Mouse (Mus musculus): ENCODE data around the gene Lyar.

Gene Lyar

GRCm38 (mm10) chr5:38220328-38220912 lies at the start of gene Lyar, which contains the start of gene Zbtb49:
Lyar (plus strand) TSS chr5:38220470.
Zbtb49 (minus strand) TSS chr5:38220457.
- ATAC-seq (ENCODE audit: insufficient number of reproducible peaks, low FRiP score, low TSS enrichment) = peak; percentile 80

GRCm38 (mm10) chr5:38173766-38174165 lies 46.5 kb upstream of the Lyar start:
- no peak for ATAC-seq (ENCODE audit: insufficient number of reproducible peaks, low FRiP score, low TSS enrichment)

GRCm38 (mm10) chr5:38174256-38174912 lies 45.9 kb upstream of the Lyar start:
- ATAC-seq (ENCODE audit: insufficient number of reproducible peaks, low FRiP score, low TSS enrichment) = no peak

GRCm38 (mm10) chr5:38184688-38185285 lies 35.5 kb upstream of the Lyar start:
- no peak for ATAC-seq (ENCODE audit: insufficient number of reproducible peaks, low FRiP score, low TSS enrichment)

GRCm38 (mm10) chr5:38187006-38187405 lies 33.3 kb upstream of the Lyar start:
- ATAC-seq (ENCODE audit: insufficient number of reproducible peaks, low FRiP score, low TSS enrichment) = no peak

GRCm38 (mm10) chr5:38190907-38191306 lies 29.4 kb upstream of the Lyar start:
- no peak for ATAC-seq (ENCODE audit: insufficient number of reproducible peaks, low FRiP score, low TSS enrichment)

GRCm38 (mm10) chr5:38194946-38195345 lies 25.3 kb upstream of the Lyar start:
- ATAC-seq (ENCODE audit: insufficient number of reproducible peaks, low FRiP score, low TSS enrichment) = no peak

GRCm38 (mm10) chr5:38195941-38196340 lies 24.3 kb upstream of the Lyar start:
- ATAC-seq (ENCODE audit: insufficient number of reproducible peaks, low FRiP score, low TSS enrichment) = no peak

- 0 out of 2 replicates have a peak, but pooled peaks have one; percentile 33 for ATAC-seq (ENCODE audit: insufficient number of reproducible peaks, low FRiP score, low TSS enrichment)
These were observed 23.3 kb upstream of the Lyar start for GRCm38 (mm10) chr5:38196821-38197481.

- peak; percentile 77 for ATAC-seq (ENCODE audit: insufficient number of reproducible peaks, low FRiP score, low TSS enrichment)
These were observed 22.8 kb upstream of the Lyar start for GRCm38 (mm10) chr5:38197482-38197823.

- ATAC-seq (ENCODE audit: insufficient number of reproducible peaks, low FRiP score, low TSS enrichment) = no peak
These were observed 20.6 kb upstream of the Lyar start for GRCm38 (mm10) chr5:38199686-38200085.

- peak; percentile 60 for ATAC-seq (ENCODE audit: insufficient number of reproducible peaks, low FRiP score, low TSS enrichment)
These were observed 15.0 kb upstream of the Lyar start for GRCm38 (mm10) chr5:38205303-38205726.

GRCm38 (mm10) chr5:38208985-38209384 lies 11.3 kb upstream of the Lyar start:
- ATAC-seq (ENCODE audit: insufficient number of reproducible peaks, low FRiP score, low TSS enrichment) = no peak

- ATAC-seq (ENCODE audit: insufficient number of reproducible peaks, low FRiP score, low TSS enrichment) = no peak
These were observed 8.6 kb upstream of the Lyar start for GRCm38 (mm10) chr5:38211691-38212090.

GRCm38 (mm10) chr5:38213009-38213408 lies 7.3 kb upstream of the Lyar start:
- no peak for ATAC-seq (ENCODE audit: insufficient number of reproducible peaks, low FRiP score, low TSS enrichment)

GRCm38 (mm10) chr5:38219771-38220307 lies 431 bp upstream of the Lyar start:
- ATAC-seq (ENCODE audit: insufficient number of reproducible peaks, low FRiP score, low TSS enrichment) = peak; percentile 4; the same call in 1 of the 2 replicates

GRCm38 (mm10) chr5:38235422-38235821 lies 15.2 kb downstream of the Lyar start:
- no peak for ATAC-seq (ENCODE audit: insufficient number of reproducible peaks, low FRiP score, low TSS enrichment)

GRCm38 (mm10) chr5:38236627-38237026 lies 16.4 kb downstream of the Lyar start:
- ATAC-seq (ENCODE audit: insufficient number of reproducible peaks, low FRiP score, low TSS enrichment) = no peak

GRCm38 (mm10) chr5:38240727-38241472 lies 20.6 kb downstream of the Lyar start:
- no peak for ATAC-seq (ENCODE audit: insufficient number of reproducible peaks, low FRiP score, low TSS enrichment)

- no peak for ATAC-seq (ENCODE audit: insufficient number of reproducible peaks, low FRiP score, low TSS enrichment)
These were observed 21.2 kb downstream of the Lyar start for GRCm38 (mm10) chr5:38241473-38241834.
